Mouse (Mus musculus): Measurements from ENCODE around the gene Vtn.

DNA sequence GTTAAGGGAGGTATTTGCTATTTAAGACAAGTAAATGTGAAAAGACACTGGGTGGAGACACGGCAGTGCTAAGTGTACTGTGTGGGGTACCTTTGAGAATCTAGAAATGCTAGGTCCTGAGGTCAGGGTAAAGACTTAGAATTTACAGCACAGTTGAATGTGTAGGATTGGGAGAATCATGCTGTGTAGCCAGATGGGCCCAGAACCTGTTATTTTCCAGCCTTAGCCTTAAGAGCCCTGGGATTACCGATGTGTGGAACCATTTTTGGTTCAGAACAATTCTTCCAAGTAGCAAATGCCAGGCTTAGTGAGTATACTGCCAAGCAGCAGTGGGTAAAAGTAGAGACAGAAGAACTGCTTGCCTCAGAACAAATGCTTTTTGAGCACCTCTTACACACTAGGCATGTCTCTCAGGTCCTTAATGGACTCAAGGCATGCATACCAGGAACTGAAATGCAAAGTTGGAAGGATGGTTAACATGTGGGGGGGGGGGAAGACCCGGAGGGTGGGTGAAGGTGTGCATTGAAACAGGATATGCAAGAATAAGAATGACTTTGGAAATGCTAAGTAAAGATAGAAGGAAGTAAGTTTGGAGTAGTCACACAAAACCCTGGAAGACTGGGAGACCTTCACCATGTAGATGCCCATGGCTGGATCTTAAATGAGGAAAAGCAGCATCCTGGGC, 14.4 kb downstream of the Vtn start:
- no peak for TF ChIP-seq CTCF (IDR thresholded peaks at IDR 0.05; ENCODE audit: borderline replicate concordance, insufficient read depth, low read length)
- TF ChIP-seq POLR2A (IDR thresholded peaks at IDR 0.05; ENCODE audit: low read depth, low read length) = peak; percentile 4; the same call in 1 of the 2 replicates
